In genomic region chr10:116735607-116736006, GRCm38 (mm10) we compare ENCODE assay signal across 11 mouse cellular contexts.
DNase-seq lines count a peak whose midpoint lies in the region; ATAC-seq and TF ChIP-seq lines count a peak whose summit lies in the region.
"Had no signal": no experiment of that assay in that cellular context is flagged by ENCODE, and none has a peak within 500 bp of the region (broad histone marks: within the 10 kb centered on the region; RNA-seq: fewer than 3 reads in every experiment).

No protein-coding gene starts in this region.

- no peaks in the 10 kb centered on the region for H3K4me1 ChIP-seq in lung, embryonic 16.5 days (replicated peaks; ENCODE audit: control insufficient read depth, insufficient read depth, low read length)
- H3K4me1 ChIP-seq in heart, embryonic 16.5 days (ENCODE audit: control insufficient read depth, insufficient read depth, low read length): peaks cover 10% of the 10 kb centered on the region
- H3K4me1 ChIP-seq in embryonic facial prominence, embryonic 10.5 days: peaks cover 21% of the 10 kb centered on the region
- no peaks in the 10 kb centered on the region for H3K4me1 ChIP-seq in lung, postnatal 0 days (ENCODE audit: insufficient read depth, low read depth, low read length)

- no peak for TF ChIP-seq EP300 in lung, postnatal 0 days (IDR thresholded peaks at IDR 0.05)

- H3K36me3 ChIP-seq in lung, embryonic 16.5 days (ENCODE audit: control insufficient read depth, insufficient read depth, low read length): no peaks in the 10 kb centered on the region
- H3K36me3 ChIP-seq in heart, embryonic 16.5 days (ENCODE audit: control insufficient read depth, insufficient read depth): no peaks in the 10 kb centered on the region
- H3K36me3 ChIP-seq in embryonic facial prominence, embryonic 10.5 days (replicated peaks): no peaks in the 10 kb centered on the region
- H3K36me3 ChIP-seq in lung, postnatal 0 days (ENCODE audit: insufficient read depth, low read length): no peaks in the 10 kb centered on the region
- H3K36me3 ChIP-seq: embryonic facial prominence, embryonic 13.5 days; G1E had no signal

- H3K27me3 ChIP-seq in lung, embryonic 16.5 days (ENCODE audit: control insufficient read depth, insufficient read depth, low read depth, low read length): no peaks in the 10 kb centered on the region
- no peaks in the 10 kb centered on the region for H3K27me3 ChIP-seq in heart, embryonic 16.5 days (ENCODE audit: control insufficient read depth, insufficient read depth, low read length)
- no peaks in the 10 kb centered on the region for H3K27me3 ChIP-seq in embryonic facial prominence, embryonic 10.5 days (replicated peaks; ENCODE audit: low read depth, poor library complexity, severe bottlenecking)
- H3K27me3 ChIP-seq in lung, postnatal 0 days (replicated peaks; ENCODE audit: insufficient read depth, low read length): no peaks in the 10 kb centered on the region
- H3K27me3 ChIP-seq: embryonic facial prominence, embryonic 13.5 days had no signal

- TF ChIP-seq CTCF in lung, postnatal 0 days (IDR thresholded peaks at IDR 0.05): no peak

- H3K9ac ChIP-seq in lung, embryonic 16.5 days (ENCODE audit: low read length): no peak overlapping the region
- no peak overlapping the region for H3K9ac ChIP-seq in heart, embryonic 16.5 days (ENCODE audit: low read length)
- no peak overlapping the region for H3K9ac ChIP-seq in lung, postnatal 0 days (replicated peaks; ENCODE audit: low read depth)
- H3K9ac ChIP-seq: embryonic facial prominence, embryonic 13.5 days had no signal

- ATAC-seq in lung, embryonic 16.5 days (ENCODE audit: low read depth): 0 out of 2 replicates have a peak, but pooled peaks have one; percentile 26
- peak; percentile 26 for ATAC-seq in heart, embryonic 16.5 days (replicated peaks; ENCODE audit: extremely low read depth, insufficient read depth, low FRiP score)
- ATAC-seq in lung, postnatal 0 days: no peak
- ATAC-seq in megakaryocyte progenitor cell, adult 5-6 weeks (replicated peaks; ENCODE audit: poor library complexity): no peak

- intact Hi-C loops in left cerebral cortex, postnatal 36 days (cut with DNase I): no loop called here

- no peak for DNase-seq in lung, adult 18-20 months
- DNase-seq in cerebellum, postnatal 14 days: peak; percentile 85 to 87
- peak; percentile 18 to 26 for DNase-seq in left cerebral cortex, postnatal 36 days (ENCODE audit: low spot score in 2 of 2)
- DNase-seq in embryonic facial prominence, embryonic 10.5 days (ENCODE audit: low spot score): no peak
- DNase-seq in lung, postnatal 0 days (ENCODE audit: low spot score): no peak

- H3K9me3 ChIP-seq in lung, embryonic 16.5 days (ENCODE audit: control insufficient read depth, low read length): no peaks in the 10 kb centered on the region
- H3K9me3 ChIP-seq in heart, embryonic 16.5 days (replicated peaks; ENCODE audit: control insufficient read depth, low read length): no peaks in the 10 kb centered on the region
- no peaks in the 10 kb centered on the region for H3K9me3 ChIP-seq in embryonic facial prominence, embryonic 10.5 days
- H3K9me3 ChIP-seq in lung, postnatal 0 days (ENCODE audit: low read length): no peaks in the 10 kb centered on the region
- H3K9me3 ChIP-seq: embryonic facial prominence, embryonic 13.5 days had no signal

- no peak overlapping the region for H3K27ac ChIP-seq in lung, embryonic 16.5 days (ENCODE audit: low read length)
- H3K27ac ChIP-seq in heart, embryonic 16.5 days (ENCODE audit: low read length): no peak overlapping the region
- H3K27ac ChIP-seq in embryonic facial prominence, embryonic 10.5 days (replicated peaks): no peak overlapping the region
- H3K27ac ChIP-seq in lung, postnatal 0 days (ENCODE audit: low read length): no peak overlapping the region
- H3K27ac ChIP-seq: embryonic facial prominence, embryonic 13.5 days; left cerebral cortex, adult 2 months had no signal

- 72% methylated on average over 8 of the region's 8 CpGs for WGBS in lung, embryonic 16.5 days
- WGBS in heart, embryonic 16.5 days: 67% methylated on average over 8 of the region's 8 CpGs
- 91% methylated on average over 8 of the region's 8 CpGs for WGBS in embryonic facial prominence, embryonic 10.5 days
- WGBS in lung, postnatal 0 days: 71% methylated on average over 8 of the region's 8 CpGs

- H3K4me2 ChIP-seq in lung, embryonic 16.5 days (ENCODE audit: low read depth, low read length): no peak overlapping the region
- no peak overlapping the region for H3K4me2 ChIP-seq in heart, embryonic 16.5 days (ENCODE audit: low read depth, low read length)
- H3K4me2 ChIP-seq in lung, postnatal 0 days (replicated peaks; ENCODE audit: low read depth, low read length): no peak overlapping the region
- H3K4me2 ChIP-seq: embryonic facial prominence, embryonic 13.5 days had no signal

- H3K4me3 ChIP-seq in lung, embryonic 16.5 days (ENCODE audit: low read length): no peak overlapping the region
- H3K4me3 ChIP-seq in heart, embryonic 16.5 days (ENCODE audit: low read length): no peak overlapping the region
- H3K4me3 ChIP-seq in embryonic facial prominence, embryonic 10.5 days: no peak overlapping the region
- H3K4me3 ChIP-seq in lung, postnatal 0 days (ENCODE audit: low read depth, low read length): no peak overlapping the region
- H3K4me3 ChIP-seq: embryonic facial prominence, embryonic 13.5 days; left cerebral cortex, adult 2 months had no signal

Comparison
In these comparisons a context has a peak if more than half of its experiments do, and no peak if none do; other contexts are left out.
1. ATAC-seq: peak in lung, embryonic 16.5 days (single experiment) and heart, embryonic 16.5 days (single experiment); none in lung, postnatal 0 days (single experiment) and megakaryocyte progenitor cell, adult 5-6 weeks (single experiment).
2. DNase-seq: peak in cerebellum, postnatal 14 days (2 of 2) and left cerebral cortex, postnatal 36 days (2 of 2); none in lung, adult 18-20 months (0 of 2), embryonic facial prominence, embryonic 10.5 days (single experiment) and lung, postnatal 0 days (single experiment).